Mouse (Mus musculus) neural tube, embryonic 14.5 days (tissue): Measurements from ENCODE around the gene Cep63. TPM values are rescaled to one million over a fixed set of nuclear protein-coding genes. Genes with fewer than 3 reads are reported as not detected.
A peak's percentile ranks its signal among the peaks of the same experiment; 100 is the strongest.

Experiments used
- ATAC-seq: fragments of 200-750 bp; cut with Nextera tagmentation; 2 replicates; pipeline ENCODE4 v1.8.0; 2017; ENCODE audit warnings: low read depth, mild to moderate bottlenecking, moderate TSS enrichment, moderate library complexity
- H3K27ac ChIP-seq: fragments of 300-500 bp; sonication (generic); 2 replicates; pipeline ENCODE4 v1.5.1; 2014; ENCODE audit warnings: low read depth, mild to moderate bottlenecking, control low read depth, low read length, moderate library complexity, mixed read lengths
- H3K27me3 ChIP-seq: fragments of 300-500 bp; sonication (generic); 2 replicates; pipeline ENCODE4 v1.6.1; 2014; ENCODE audit warnings: low read length; ENCODE audit not compliant: control insufficient read depth, insufficient read depth
- H3K36me3 ChIP-seq: fragments of 300-500 bp; sonication (generic); 2 replicates; pipeline ENCODE4 v1.6.1; 2014; ENCODE audit warnings: low read length, mixed read lengths; ENCODE audit not compliant: control insufficient read depth, insufficient read depth
- H3K4me1 ChIP-seq: fragments of 300-500 bp; sonication (generic); 2 replicates; pipeline ENCODE4 v1.6.1; 2014; ENCODE audit warnings: low read length; ENCODE audit not compliant: control insufficient read depth, insufficient read depth
- H3K4me2 ChIP-seq: fragments of 300-500 bp; sonication (generic); 2 replicates; pipeline ENCODE4 v1.6.1; 2014; ENCODE audit warnings: mild to moderate bottlenecking, low read depth, low read length, control low read depth
- H3K4me3 ChIP-seq: fragments of 300-500 bp; sonication (generic); 2 replicates; pipeline ENCODE4 v1.5.1; 2014; ENCODE audit warnings: low read depth, low read length, control low read depth, mixed read lengths
- H3K9ac ChIP-seq: fragments of 300-500 bp; sonication (generic); replicated peaks from 2 replicates; pipeline ENCODE4 v1.6.1; 2014; ENCODE audit warnings: low read depth, mild to moderate bottlenecking, control low read depth, low read length, mixed read lengths
- H3K9me3 ChIP-seq: fragments of 300-500 bp; sonication (generic); 2 replicates; pipeline ENCODE4 v1.6.1; 2016; ENCODE audit warnings: low read length; ENCODE audit not compliant: control insufficient read depth
- WGBS: fragments of 180-500 bp; shearing (Covaris S2); extraction: QIAGEN DNeasy Blood & Tissue Kit; methylation state at CpG from one replicate; pipeline ENCODE4 v1.1.7; 2014; 5-methylcytosine and 5-hydroxymethylcytosine counted together
- polyA plus RNA-seq: library from polyadenylated mRNA; unstranded; fragments of >200 nt; fragmentation: Nextera tagmentation; extraction: Ambion mirVana; gene quantifications from 2 replicates; pipeline ENCODE4 v1.2.1, GENCODE M21; 2014

Gene Cep63
- polyA plus RNA-seq, 1 experiment from 2014 or later: 33.4 TPM

DNA sequence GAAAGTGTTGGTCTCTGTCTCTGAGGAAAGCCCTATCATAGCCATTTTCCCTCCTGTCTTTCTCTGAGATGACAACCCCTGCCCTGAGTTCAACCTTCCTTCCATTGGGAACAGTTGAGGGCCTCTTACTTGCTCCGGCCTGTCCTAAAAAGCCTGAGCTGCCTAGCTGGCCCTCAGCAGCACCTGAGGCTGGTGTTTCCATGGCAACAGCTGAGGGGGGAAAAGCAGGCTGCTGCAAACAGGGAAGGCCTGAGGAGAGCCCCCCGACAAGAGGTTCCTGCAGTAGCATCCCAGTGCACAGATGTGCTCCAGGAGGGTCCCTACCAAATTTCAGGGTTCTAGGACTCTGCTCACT lies 82.6 kb downstream of the Cep63 start:
- H3K27me3 ChIP-seq: no peaks in the 10 kb centered on the region
- ATAC-seq: peak; percentile 21; the same call in 1 of the 2 replicates
- no peak overlapping the region for H3K4me3 ChIP-seq
- H3K27ac ChIP-seq: 0 out of 2 replicates have a peak overlapping the region, but pooled peaks have one; percentile 93
- no peaks in the 10 kb centered on the region for H3K9me3 ChIP-seq
- no peak overlapping the region for H3K9ac ChIP-seq
- H3K4me1 ChIP-seq: peaks cover 23% of the 10 kb centered on the region
- no peaks in the 10 kb centered on the region for H3K36me3 ChIP-seq
- no peak overlapping the region for H3K4me2 ChIP-seq
- 33% methylated on average over 2 of the region's 2 CpGs for WGBS

GRCm38 (mm10) chr9:102542540-102542939 lies 83.8 kb downstream of the Cep63 start:
- Histone ChIP-seq H3K4me1 (peaks cover 23% of the 10 kb centered on the region), H3K27me3 (no peaks in the 10 kb centered on the region), H3K4me3 (no peak overlapping the region), H3K9ac (no peak overlapping the region), H3K27ac (no peak overlapping the region), H3K36me3 (no peaks in the 10 kb centered on the region), H3K4me2 (no peak overlapping the region), H3K9me3 (no peaks in the 10 kb centered on the region)
- 79% methylated on average over 8 of the region's 8 CpGs for WGBS
- ATAC-seq: no peak

DNA sequence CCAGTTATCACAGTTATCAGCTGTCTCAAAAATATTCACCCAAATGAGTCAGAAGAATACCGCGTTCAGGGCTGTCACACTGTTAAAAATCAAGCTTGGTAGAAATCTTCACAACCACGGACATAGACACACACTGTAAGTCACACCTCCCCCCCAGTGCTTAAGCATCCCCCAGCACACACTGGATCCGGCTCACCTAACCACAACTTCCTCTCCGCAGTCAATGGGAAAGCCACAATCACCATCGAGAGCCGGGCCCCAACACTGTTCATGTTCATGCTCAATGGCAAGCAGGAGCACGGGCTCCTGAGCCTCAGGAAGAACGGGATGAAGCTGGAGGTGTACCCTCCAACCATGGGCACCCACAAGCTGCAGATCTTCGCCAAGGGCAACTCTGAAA lies 84.7 kb downstream of the Cep63 start:
- no peaks in the 10 kb centered on the region for H3K9me3 ChIP-seq
- H3K4me2 ChIP-seq: no peak overlapping the region
- no peak overlapping the region for H3K4me3 ChIP-seq
- H3K4me1 ChIP-seq: peaks cover 19% of the 10 kb centered on the region
- H3K9ac ChIP-seq: no peak overlapping the region
- WGBS: 89% methylated on average over 10 of the region's 10 CpGs
- H3K27me3 ChIP-seq: no peaks in the 10 kb centered on the region
- ATAC-seq: no peak
- H3K36me3 ChIP-seq: no peaks in the 10 kb centered on the region
- no peak overlapping the region for H3K27ac ChIP-seq

GRCm38 (mm10) chr9:102539699-102540098 lies 86.6 kb downstream of the Cep63 start:
- Histone ChIP-seq H3K27ac (no peak overlapping the region), H3K4me2 (no peak overlapping the region), H3K9me3 (no peaks in the 10 kb centered on the region), H3K9ac (no peak overlapping the region), H3K36me3 (no peaks in the 10 kb centered on the region), H3K4me1 (peaks cover 11% of the 10 kb centered on the region; the same call in 1 of the 2 replicates), H3K27me3 (no peaks in the 10 kb centered on the region), H3K4me3 (no peak overlapping the region)
- ATAC-seq: no peak
- 71% methylated on average over 7 of the region's 7 CpGs for WGBS

DNA sequence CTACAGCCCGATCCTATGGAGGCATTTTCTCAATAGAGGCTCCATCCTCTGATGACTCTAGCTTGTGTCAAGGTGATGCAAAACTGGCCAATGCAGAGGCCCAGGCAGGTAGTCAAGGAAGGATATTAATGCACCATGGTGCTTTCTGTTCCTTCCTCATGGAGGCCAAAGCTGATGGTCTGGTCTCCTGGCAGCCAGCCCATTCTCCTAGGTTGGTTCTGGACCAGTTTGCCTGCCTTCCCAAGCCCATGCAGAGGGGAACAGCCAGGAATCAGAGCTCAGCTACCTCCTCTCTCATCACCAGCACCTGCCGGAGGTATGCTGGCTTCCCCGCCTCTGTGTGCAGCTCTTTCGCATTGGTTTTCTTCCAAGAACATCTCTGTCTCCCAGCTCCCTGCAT lies 89.4 kb downstream of the Cep63 start:
- WGBS: 86% methylated on average over 4 of the region's 4 CpGs
- no peaks in the 10 kb centered on the region for H3K27me3 ChIP-seq
- H3K4me3 ChIP-seq: no peak overlapping the region
- no peak overlapping the region for H3K9ac ChIP-seq
- H3K4me2 ChIP-seq: no peak overlapping the region
- no peaks in the 10 kb centered on the region for H3K9me3 ChIP-seq
- no peak overlapping the region for H3K27ac ChIP-seq
- no peaks in the 10 kb centered on the region for H3K36me3 ChIP-seq
- ATAC-seq: no peak
- H3K4me1 ChIP-seq: no peaks in the 10 kb centered on the region; the same call in 1 of the 2 replicates

Other genes starting within 250 kb of the Cep63 start
- 0.81 and 1.6 TPM in 2 replicates for gene Ky, start 120.8 kb downstream of the Cep63 start, polyA plus RNA-seq
- 132 and 160 TPM in 2 replicates for gene Anapc13, start 238 bp downstream of the Cep63 start, polyA plus RNA-seq
- 37.7 and 58.9 TPM in 2 replicates for gene Amotl2, start 90.1 kb upstream of the Cep63 start, polyA plus RNA-seq
- gene Ryk, start 208.4 kb upstream of the Cep63 start, polyA plus RNA-seq: 13.3 and 17.7 TPM in 2 replicates